Mouse (Mus musculus) left cerebral cortex, adult 2 months (tissue): ENCODE results near the gene Pex11g. TPM values are rescaled to one million over a fixed set of nuclear protein-coding genes. Genes with fewer than 3 reads are reported as not detected.
A peak's percentile ranks its signal among the peaks of the same experiment; 100 is the strongest.

Source experiments
- DNase-seq, 2 experiments: peaks; one replicate each; pipeline ENCODE4 v3.0.0; 2021 to 2022; ENCODE audit warnings: low spot score in 2 of 2, mixed read lengths in 1 of 2; ENCODE audit errors: extremely low spot score in 1 of 2
- H3K27ac ChIP-seq: fragments of 200-600 bp; 2 replicates; pipeline ENCODE4 v1.8.1; 2022
- H3K4me3 ChIP-seq: fragments of 200-600 bp; 2 replicates; pipeline ENCODE4 v1.8.1; 2022
- CTCF ChIP-seq: fragments of 200-600 bp; IDR thresholded peaks from 2 replicates; pipeline ENCODE4 v1.8.1; 2022; ENCODE audit warnings: antibody characterized with exemption, mild to moderate bottlenecking, moderate library complexity
- intact Hi-C: fragments of 180-260 bp; cut with DNase I; formaldehyde crosslinking; loops from one replicate; pipeline ENCODE4 v1.15.1; 2025
- total RNA-seq, 2 experiments: library from RNA; stranded (reverse); gene quantifications; 2 replicates each; pipeline ENCODE4 v1.2.3; 2021

Gene Pex11g
- total RNA-seq, 2 experiments from 2014 or later, result 0.84 to 0.88 TPM

DNA sequence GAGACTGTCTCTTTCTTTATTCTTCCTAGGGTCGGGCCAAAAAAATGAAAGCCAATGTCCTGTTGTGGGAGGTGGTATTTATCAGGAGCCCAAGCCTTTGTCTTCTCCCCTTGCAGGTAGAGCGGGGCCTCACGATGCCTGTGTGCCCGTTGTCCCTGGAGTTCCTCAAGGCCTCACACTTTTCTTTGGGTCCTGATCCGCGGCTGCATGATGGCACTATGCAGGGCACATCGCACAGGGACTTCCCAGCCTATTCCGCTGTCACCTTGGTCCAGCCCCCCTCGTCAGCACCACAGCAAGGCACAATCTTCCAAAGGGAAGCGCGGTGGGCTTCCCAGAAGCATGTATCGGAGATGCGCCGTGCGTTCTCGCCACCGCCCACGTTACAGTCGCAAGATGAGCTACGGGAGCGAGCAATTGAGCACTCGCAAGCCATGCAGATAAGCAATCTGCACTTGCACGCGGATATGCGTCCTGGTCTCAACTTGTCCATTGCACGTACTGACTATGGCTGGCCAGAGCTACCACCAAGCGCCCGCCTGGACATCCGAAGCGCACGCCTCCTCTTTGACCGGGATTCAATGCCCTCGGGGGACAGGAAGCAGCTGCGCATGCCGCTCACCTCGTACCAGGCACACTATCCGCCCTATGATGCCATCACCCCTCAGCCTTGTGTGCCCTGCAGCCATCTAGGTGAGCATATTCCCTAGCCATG is 8.4 kb upstream of the Pex11g start:
- H3K27ac ChIP-seq, result no peak overlapping the region
- no peak for TF ChIP-seq CTCF
- no peak for DNase-seq
- intact Hi-C loops, result no loop called here
- peak overlapping the region; percentile 29 for H3K4me3 ChIP-seq

DNA sequence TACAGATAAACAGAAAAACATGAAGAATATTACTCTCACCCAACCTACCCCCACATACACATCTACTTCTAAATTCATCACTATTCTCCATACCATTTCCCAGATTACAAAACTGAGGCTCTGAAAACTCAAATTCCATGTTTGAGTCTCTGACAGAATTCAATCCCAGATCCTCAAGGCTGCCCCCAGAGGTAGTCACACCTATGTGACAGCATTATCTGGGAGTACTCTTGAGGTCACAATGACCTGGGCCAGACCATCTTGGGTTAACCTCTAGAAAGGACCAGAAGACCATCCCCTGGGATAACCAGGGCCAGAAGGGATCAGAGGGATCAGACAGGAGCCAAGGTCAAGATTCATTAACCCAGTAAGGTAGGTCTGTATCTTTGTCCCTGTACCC is 3.1 kb upstream of the Pex11g start, which contains the start of gene Tex45:
TSS of gene Tex45 (plus strand) at position 301 of the 400 bp plus-strand sequence.
- H3K4me3 ChIP-seq, result no peak within 1 kb of the TSS
- DNase-seq, result no peak
- intact Hi-C loops, result no loop called here
- TF ChIP-seq CTCF, result no peak
- no peak within 1 kb of the TSS for H3K27ac ChIP-seq

DNA sequence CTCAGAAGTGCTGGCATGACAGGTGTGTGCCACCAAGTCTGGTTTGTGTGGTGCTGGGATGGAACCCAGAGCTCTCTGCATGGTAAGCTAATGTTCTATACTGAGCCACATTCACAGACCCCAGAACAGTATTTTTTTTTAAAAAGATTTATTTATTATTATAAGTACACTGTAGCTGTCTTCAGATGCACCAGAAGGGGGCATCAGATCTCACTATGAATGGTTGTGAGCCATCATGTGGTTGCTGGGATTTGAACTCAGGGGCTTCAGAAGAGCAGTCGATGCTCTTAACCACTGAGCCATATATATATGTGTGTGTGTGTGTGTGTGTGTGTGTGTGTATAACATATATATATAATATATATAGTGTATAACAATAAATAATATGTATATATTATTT is 1.4 kb upstream of the Pex11g start:
- no peak for DNase-seq
- H3K4me3 ChIP-seq, result no peak overlapping the region
- intact Hi-C loops, result no loop called here
- no peak overlapping the region for H3K27ac ChIP-seq
- TF ChIP-seq CTCF, result peak; percentile 15

DNA sequence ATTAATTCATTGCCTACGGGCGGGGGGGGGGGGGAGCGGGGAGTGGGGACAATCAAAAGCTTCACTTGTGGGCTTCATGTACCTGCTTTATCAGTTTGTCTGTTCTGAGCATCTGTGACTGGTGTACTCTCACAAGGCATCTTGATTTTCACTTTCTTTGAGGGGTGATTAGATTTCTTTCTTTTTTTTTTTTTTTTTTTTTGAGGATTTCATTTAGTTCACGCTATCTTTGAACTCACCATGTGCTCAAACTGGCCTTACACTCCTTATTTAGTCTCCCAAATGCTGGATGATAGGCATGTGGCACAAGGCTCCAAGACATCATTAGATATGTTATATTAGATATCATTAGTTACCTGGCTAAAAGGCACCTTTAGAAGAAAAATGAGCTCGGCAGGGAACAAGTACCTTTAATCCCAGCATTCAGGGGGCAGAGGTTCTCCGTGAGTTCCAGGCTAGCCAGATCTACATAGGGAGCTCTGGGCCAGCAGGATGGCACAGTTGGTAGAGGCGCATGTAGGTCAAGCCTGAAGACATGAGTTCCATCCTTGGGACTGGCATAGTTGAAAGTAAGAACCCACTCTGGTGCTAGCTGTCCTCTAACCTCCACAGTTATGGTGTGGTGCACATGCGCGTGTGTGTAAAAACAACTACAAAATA is 536 bp upstream of the Pex11g start:
- Histone ChIP-seq H3K4me3 (peak overlapping the region; percentile 48), H3K27ac (peak overlapping the region; percentile 67; the same call in 1 of the 2 replicates)
- DNase-seq, result no peak
- intact Hi-C loops, result no loop called here
- TF ChIP-seq CTCF, result no peak

DNA sequence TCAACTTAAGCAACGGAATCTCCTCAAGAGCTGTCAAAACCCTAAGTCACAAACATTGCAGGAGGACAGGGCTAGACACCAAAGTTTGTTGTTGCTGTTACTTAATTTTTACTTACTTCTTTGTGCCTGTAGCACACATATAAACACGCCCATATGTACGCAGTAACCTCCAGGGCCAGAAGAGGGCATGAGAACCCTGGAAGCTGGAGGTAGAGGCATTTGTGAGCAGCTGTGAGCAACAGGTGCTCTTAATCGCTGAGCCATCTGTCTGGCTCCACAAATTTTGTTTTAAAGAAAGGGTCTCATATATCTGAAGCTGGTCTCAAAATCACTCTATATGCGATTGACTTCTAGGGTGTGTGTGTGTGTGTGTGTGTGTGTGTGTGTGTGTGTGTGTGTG is 3.2 kb downstream of the Pex11g start:
- TF ChIP-seq CTCF, result peak; percentile 33
- intact Hi-C loops, result no loop called here
- H3K4me3 ChIP-seq, result no peak overlapping the region
- no peak overlapping the region for H3K27ac ChIP-seq
- no peak for DNase-seq

DNA sequence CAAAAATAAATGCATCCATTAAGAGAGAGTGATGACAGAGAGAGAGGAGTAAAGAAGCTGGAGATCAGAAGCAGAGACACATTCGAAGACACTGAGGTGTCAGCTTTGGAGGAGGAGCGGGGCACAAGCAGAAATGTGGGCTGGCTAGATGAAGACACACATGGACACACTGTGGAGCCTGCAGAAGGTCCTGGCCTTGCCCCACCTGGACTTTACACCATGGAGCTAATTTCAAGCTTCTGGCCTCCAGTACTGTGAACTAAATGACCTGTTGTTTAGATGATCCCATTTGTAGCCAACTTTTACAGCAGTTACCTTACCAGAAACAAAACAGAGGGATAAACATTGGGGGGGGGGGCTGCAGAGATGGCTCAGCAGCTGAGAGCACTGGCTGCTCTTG is 4.2 kb downstream of the Pex11g start:
- no peak for TF ChIP-seq CTCF
- no peak for DNase-seq
- intact Hi-C loops, result no loop called here
- no peak overlapping the region for H3K4me3 ChIP-seq
- no peak overlapping the region for H3K27ac ChIP-seq

DNA sequence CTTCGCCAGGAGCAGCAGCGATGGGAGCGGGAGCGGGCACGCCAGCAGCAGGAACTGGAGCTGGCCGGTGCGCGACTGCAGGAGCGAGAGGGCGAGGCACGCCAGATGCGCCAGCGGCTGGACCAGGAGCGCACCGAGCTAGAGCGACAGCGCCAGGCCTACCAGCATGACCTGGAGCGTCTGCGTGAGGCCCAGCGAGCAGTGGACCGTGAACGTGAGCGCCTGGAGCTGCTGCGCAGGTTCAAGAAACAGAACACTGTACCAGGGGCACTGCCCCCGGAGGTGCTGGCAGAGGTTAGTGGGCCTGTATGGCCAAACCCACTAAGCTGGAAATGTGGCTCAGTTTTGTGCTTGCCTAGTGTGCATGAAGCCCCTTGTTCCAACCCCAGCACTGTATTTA is 15.5 kb downstream of the Pex11g start:
- no peak for TF ChIP-seq CTCF
- intact Hi-C loops, result loop anchor here (10.0 kb wide), 1 partner anchor 267 kb away; no protein-coding TSS in a partner anchor
- no peak for DNase-seq
- no peak overlapping the region for H3K27ac ChIP-seq
- no peak overlapping the region for H3K4me3 ChIP-seq

DNA sequence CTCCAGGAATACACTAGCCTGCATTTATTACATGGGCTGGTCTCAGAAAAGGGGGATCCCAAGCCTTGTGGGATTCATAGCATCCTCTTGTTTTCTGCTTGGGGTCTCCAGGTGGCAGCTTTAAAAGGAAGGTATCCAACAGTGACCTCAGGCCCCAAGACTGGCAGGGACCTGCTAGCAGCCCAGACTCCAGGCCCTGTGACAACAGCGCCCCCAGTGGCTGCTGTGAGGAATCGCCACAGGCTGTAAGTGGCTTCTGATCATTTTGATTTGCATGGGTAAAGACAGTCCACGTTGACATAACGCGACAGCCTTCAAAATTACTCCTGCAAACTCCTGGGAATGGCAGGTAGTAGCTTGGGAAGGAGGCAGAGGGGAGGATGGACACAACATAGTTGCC is 16.8 kb downstream of the Pex11g start:
- H3K27ac ChIP-seq, result no peak overlapping the region
- H3K4me3 ChIP-seq, result no peak overlapping the region
- intact Hi-C loops, result loop anchor here (10.0 kb wide), 1 partner anchor 266 kb away; no protein-coding TSS in a partner anchor
- DNase-seq, result peak; percentile 39 to 51
- TF ChIP-seq CTCF, result no peak; the same call in none of the 2 replicates

DNA sequence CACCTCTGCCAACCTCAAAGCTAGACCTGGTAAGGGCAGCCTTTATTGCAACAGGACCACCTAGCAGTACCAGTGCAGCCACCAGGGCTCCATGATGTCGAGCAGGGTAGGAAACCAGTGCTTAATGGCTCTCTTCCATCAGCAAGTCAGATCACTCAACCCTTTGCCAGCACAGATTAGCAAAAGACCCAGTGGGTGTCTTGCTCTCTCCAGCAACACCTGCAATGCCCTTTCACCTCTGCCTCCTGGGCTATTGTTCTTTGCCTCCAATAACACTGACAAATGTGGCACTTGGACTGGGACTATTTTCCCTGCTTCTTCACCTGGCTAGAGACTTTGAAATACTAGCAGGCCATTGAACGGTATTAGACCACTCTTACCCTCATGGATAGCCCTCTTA is 18.3 kb downstream of the Pex11g start:
- Histone ChIP-seq H3K4me3 (no peak overlapping the region), H3K27ac (no peak overlapping the region)
- no peak for TF ChIP-seq CTCF
- no peak for DNase-seq
- intact Hi-C loops, result no loop called here

DNA sequence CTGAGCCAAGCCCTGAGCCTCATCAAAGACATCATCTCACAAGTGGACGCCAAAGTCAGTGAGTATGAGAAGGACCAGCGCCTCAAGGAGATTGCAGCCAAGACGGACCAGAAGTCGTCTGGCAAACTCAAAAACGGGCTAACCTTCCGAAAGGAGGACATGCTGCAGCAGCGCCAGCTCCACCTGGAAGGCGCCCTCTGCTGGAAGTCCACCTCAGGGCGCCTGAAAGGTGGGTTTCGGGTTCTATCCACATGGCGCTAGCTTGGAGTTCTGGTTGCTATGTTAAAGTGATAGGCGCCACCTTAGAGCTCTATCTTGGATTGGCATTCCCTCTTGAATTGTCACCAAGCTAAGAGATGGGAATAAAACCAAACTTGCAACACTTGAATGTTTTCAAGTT is 28.0 kb downstream of the Pex11g start:
- intact Hi-C loops, result no loop called here
- no peak for DNase-seq
- peak; percentile 44 for TF ChIP-seq CTCF
- Histone ChIP-seq H3K27ac (no peak overlapping the region), H3K4me3 (no peak overlapping the region)

DNA sequence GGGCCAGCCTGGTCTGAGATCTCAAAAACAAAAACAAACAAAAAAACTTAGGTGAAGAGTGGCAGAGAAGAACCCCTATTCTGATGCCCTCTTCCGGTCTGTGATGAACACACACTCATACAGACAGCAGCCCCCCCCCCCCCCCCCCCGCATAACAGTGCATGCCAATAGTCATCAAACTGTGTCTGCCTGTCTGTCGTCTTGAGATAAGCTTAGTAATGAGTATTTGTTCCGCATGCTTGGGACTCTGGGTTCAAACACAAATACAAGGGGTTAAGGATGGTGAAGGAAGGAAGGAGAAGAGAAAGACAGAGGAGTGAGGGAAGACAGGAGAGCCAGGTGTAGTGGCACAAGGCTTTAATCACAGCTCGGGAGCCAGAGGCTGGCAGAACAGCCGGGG is 31.0 kb downstream of the Pex11g start:
- TF ChIP-seq CTCF, result no peak
- Histone ChIP-seq H3K4me3 (no peak overlapping the region), H3K27ac (no peak overlapping the region)
- DNase-seq, result no peak
- intact Hi-C loops, result no loop called here

DNA sequence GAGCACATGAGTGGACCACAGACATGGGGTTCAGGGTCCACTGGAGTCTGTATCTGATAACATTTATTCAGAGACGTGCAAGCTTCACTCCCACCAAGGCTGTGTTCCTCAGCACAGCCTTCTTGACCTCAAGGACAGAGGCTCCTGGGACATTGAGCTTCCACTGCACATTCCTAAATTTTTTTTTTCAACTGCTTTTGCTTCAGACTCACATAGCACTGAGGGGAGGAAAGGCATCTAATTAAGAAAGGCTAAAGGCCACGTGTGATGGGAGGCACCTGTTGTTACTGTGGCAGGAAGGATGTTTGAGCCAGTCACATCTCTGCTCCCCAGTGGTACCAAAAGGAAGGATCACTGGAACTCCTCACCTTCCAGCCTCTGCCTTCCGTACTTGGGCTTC is 36.4 kb downstream of the Pex11g start:
- intact Hi-C loops, result no loop called here
- Histone ChIP-seq H3K4me3 (no peak overlapping the region), H3K27ac (no peak overlapping the region)
- DNase-seq, result no peak
- no peak for TF ChIP-seq CTCF

DNA sequence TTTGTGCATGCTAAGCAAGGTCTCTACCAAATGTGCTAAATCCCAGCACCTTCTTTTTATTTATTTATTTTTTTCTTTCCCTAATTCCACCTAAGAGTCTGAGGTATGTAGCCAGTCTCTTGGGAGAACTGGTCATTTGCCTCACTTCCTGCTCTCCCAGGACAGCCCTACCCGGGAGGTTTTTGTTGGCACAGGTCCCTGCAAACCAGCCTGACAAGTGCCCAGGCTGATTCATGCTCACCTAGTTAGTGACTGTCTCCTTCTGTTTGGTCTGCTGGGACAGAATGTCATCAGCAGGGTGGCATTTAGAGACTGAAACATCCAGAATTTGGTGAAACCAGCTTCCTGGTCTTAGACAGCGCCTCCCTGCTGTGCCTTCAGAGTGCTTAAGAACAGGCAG is 37.5 kb downstream of the Pex11g start:
- intact Hi-C loops, result no loop called here
- H3K4me3 ChIP-seq, result no peak overlapping the region
- TF ChIP-seq CTCF, result no peak
- DNase-seq, result no peak
- H3K27ac ChIP-seq, result no peak overlapping the region
